Mouse (Mus musculus): ENCODE data around the gene Nfx1. TPM values are rescaled to one million over a fixed set of nuclear protein-coding genes. Genes with fewer than 3 reads are reported as not detected.
A peak's percentile ranks its signal among the peaks of the same experiment; 100 is the strongest.
"Not testable (repeated sequence)": the region's sequence is repeated elsewhere in the genome, so short reads cannot be mapped to it uniquely, and the experiment has no call there.

The Nfx1 gene
- polyA plus RNA-seq (2016; fragmentation: Nextera tagmentation; extraction: Ambion mirVana) = 53.5 and 55.7 TPM in 2 replicates

- H3K4me1 ChIP-seq = peaks cover 50% of the 10 kb centered on the region
- H3K4me2 ChIP-seq = peak within 1 kb of the TSS; percentile 87
- WGBS (ENCODE audit: insufficient replicate concordance) = under 1% methylated on average over 62 of the region's 85 CpGs
- H3K4me3 ChIP-seq = peak within 1 kb of the TSS; percentile 95
- H3K27ac ChIP-seq = peak within 1 kb of the TSS; percentile 91
- H3K36me3 ChIP-seq = peaks cover 44% of the 10 kb centered on the region
- peak; percentile 93 for ATAC-seq
- peak within 1 kb of the TSS; percentile 82 for H3K9ac ChIP-seq
- H3K27me3 ChIP-seq (replicated peaks) = no peaks in the 10 kb centered on the region
- no peaks in the 10 kb centered on the region for H3K9me3 ChIP-seq (replicated peaks)
Measured at GRCm38 (mm10) chr4:40970842-40971701, at the start of gene Nfx1. Gene Nfx1, plus strand, starts transcription at chr4:40970906.

GRCm38 (mm10) chr4:40921288-40921687 lies 49.4 kb upstream of the Nfx1 start:
- H3K9ac ChIP-seq = no peak overlapping the region
- H3K4me1 ChIP-seq = peaks cover 9% of the 10 kb centered on the region
- H3K36me3 ChIP-seq = no peaks in the 10 kb centered on the region
- no peaks in the 10 kb centered on the region for H3K9me3 ChIP-seq (replicated peaks)
- no peak for ATAC-seq
- H3K4me3 ChIP-seq = no peak overlapping the region
- H3K27ac ChIP-seq = no peak overlapping the region
- 52% methylated on average over 3 of the region's 3 CpGs for WGBS (ENCODE audit: insufficient replicate concordance)
- no peak overlapping the region for H3K4me2 ChIP-seq
- no peaks in the 10 kb centered on the region for H3K27me3 ChIP-seq (replicated peaks)

- Histone ChIP-seq H3K4me3 (no peak overlapping the region), H3K9ac (no peak overlapping the region), H3K4me2 (no peak overlapping the region), H3K36me3 (no peaks in the 10 kb centered on the region), H3K9me3 (replicated peaks) (no peaks in the 10 kb centered on the region), H3K4me1 (peaks cover 9% of the 10 kb centered on the region), H3K27ac (no peak overlapping the region), H3K27me3 (replicated peaks) (no peaks in the 10 kb centered on the region)
- ATAC-seq = no peak
- 73% methylated on average over 6 of the region's 6 CpGs for WGBS (ENCODE audit: insufficient replicate concordance)
Measured at GRCm38 (mm10) chr4:40923087-40923651, 47.5 kb upstream of the Nfx1 start.

GRCm38 (mm10) chr4:40925568-40925967 lies 45.1 kb upstream of the Nfx1 start:
- Histone ChIP-seq H3K4me3 (no peak overlapping the region), H3K27me3 (replicated peaks) (no peaks in the 10 kb centered on the region), H3K4me2 (no peak overlapping the region), H3K9me3 (replicated peaks) (no peaks in the 10 kb centered on the region), H3K4me1 (no peaks in the 10 kb centered on the region), H3K9ac (no peak overlapping the region), H3K27ac (no peak overlapping the region), H3K36me3 (no peaks in the 10 kb centered on the region)
- no peak for ATAC-seq
- whole genome bisulfite sequencing (ENCODE audit: insufficient replicate concordance) = 66% methylated on average over 3 of the region's 3 CpGs

- Histone ChIP-seq H3K4me2 (no peak overlapping the region), H3K4me1 (peaks cover 5% of the 10 kb centered on the region), H3K36me3 (peaks cover 26% of the 10 kb centered on the region), H3K9ac (no peak overlapping the region), H3K9me3 (replicated peaks) (no peaks in the 10 kb centered on the region), H3K27ac (no peak overlapping the region), H3K27me3 (replicated peaks) (no peaks in the 10 kb centered on the region), H3K4me3 (no peak overlapping the region)
- ATAC-seq = no peak
- 74% methylated on average over 7 of the region's 7 CpGs for WGBS (ENCODE audit: insufficient replicate concordance)
Measured at GRCm38 (mm10) chr4:40929046-40929445, 41.7 kb upstream of the Nfx1 start.

GRCm38 (mm10) chr4:40933694-40934093 lies 37.0 kb upstream of the Nfx1 start:
- no peak overlapping the region for H3K4me3 ChIP-seq
- H3K4me1 ChIP-seq = peaks cover 15% of the 10 kb centered on the region
- H3K36me3 ChIP-seq = peaks cover 70% of the 10 kb centered on the region
- no peaks in the 10 kb centered on the region for H3K9me3 ChIP-seq (replicated peaks)
- no peaks in the 10 kb centered on the region for H3K27me3 ChIP-seq (replicated peaks)
- H3K9ac ChIP-seq = no peak overlapping the region
- 0 out of 2 replicates have a peak overlapping the region, but pooled peaks have one; percentile 46 for H3K27ac ChIP-seq
- no peak for ATAC-seq
- WGBS (ENCODE audit: insufficient replicate concordance) = 86% methylated on average over 5 of the region's 5 CpGs
- H3K4me2 ChIP-seq = no peak overlapping the region

GRCm38 (mm10) chr4:40934369-40934768 lies 36.3 kb upstream of the Nfx1 start:
- 63% methylated on average over 3 of the region's 3 CpGs for WGBS (ENCODE audit: insufficient replicate concordance)
- not testable (repeated sequence) for H3K27me3 ChIP-seq (replicated peaks); H3K4me2 ChIP-seq; H3K4me3 ChIP-seq; H3K9me3 ChIP-seq (replicated peaks); H3K9ac ChIP-seq
- Histone ChIP-seq H3K27ac (peak overlapping the region; percentile 46; the same call in 1 of the 2 replicates), H3K36me3 (peaks cover 77% of the 10 kb centered on the region), H3K4me1 (peaks cover 15% of the 10 kb centered on the region)
- ATAC-seq = peak; percentile 72

GRCm38 (mm10) chr4:40936175-40936839 lies 34.4 kb upstream of the Nfx1 start:
- Histone ChIP-seq H3K9me3 (replicated peaks) (peaks cover 11% of the 10 kb centered on the region), H3K9ac (no peak overlapping the region), H3K27ac (no peak overlapping the region), H3K4me3 (no peak overlapping the region), H3K36me3 (peaks cover 96% of the 10 kb centered on the region), H3K27me3 (replicated peaks) (no peaks in the 10 kb centered on the region), H3K4me1 (peaks cover 15% of the 10 kb centered on the region), H3K4me2 (no peak overlapping the region)
- 80% methylated on average over 9 of the region's 9 CpGs for WGBS (ENCODE audit: insufficient replicate concordance)
- ATAC-seq = no peak

GRCm38 (mm10) chr4:40938793-40939192 lies 31.9 kb upstream of the Nfx1 start:
- Histone ChIP-seq H3K36me3 (peaks cover 98% of the 10 kb centered on the region), H3K4me1 (peaks cover 35% of the 10 kb centered on the region), H3K9ac (no peak overlapping the region), H3K4me2 (no peak overlapping the region), H3K27me3 (replicated peaks) (no peaks in the 10 kb centered on the region), H3K4me3 (no peak overlapping the region), H3K9me3 (replicated peaks) (peaks cover 11% of the 10 kb centered on the region), H3K27ac (no peak overlapping the region)
- 89% methylated on average over 5 of the region's 5 CpGs for WGBS (ENCODE audit: insufficient replicate concordance)
- no peak for ATAC-seq

GRCm38 (mm10) chr4:40943651-40944050 lies 27.1 kb upstream of the Nfx1 start:
- no peaks in the 10 kb centered on the region for H3K27me3 ChIP-seq (replicated peaks)
- no peak overlapping the region for H3K4me2 ChIP-seq
- no peak overlapping the region for H3K4me3 ChIP-seq
- H3K9ac ChIP-seq = no peak overlapping the region
- H3K27ac ChIP-seq = 0 out of 2 replicates have a peak overlapping the region, but pooled peaks have one; percentile 13
- WGBS (ENCODE audit: insufficient replicate concordance) = 94% methylated on average over 5 of the region's 5 CpGs
- peaks cover 11% of the 10 kb centered on the region for H3K9me3 ChIP-seq (replicated peaks)
- peaks cover 75% of the 10 kb centered on the region for H3K36me3 ChIP-seq
- H3K4me1 ChIP-seq = peaks cover 50% of the 10 kb centered on the region
- no peak for ATAC-seq

- Histone ChIP-seq H3K27me3 (replicated peaks) (no peaks in the 10 kb centered on the region), H3K4me3 (peak overlapping the region; percentile 95), H3K9ac (peak overlapping the region; percentile 97), H3K4me2 (peak overlapping the region; percentile 79), H3K9me3 (replicated peaks) (no peaks in the 10 kb centered on the region), H3K36me3 (peaks cover 61% of the 10 kb centered on the region), H3K4me1 (peaks cover 63% of the 10 kb centered on the region), H3K27ac (peak overlapping the region; percentile 95)
- 47% methylated on average over 7 of the region's 7 CpGs for WGBS (ENCODE audit: insufficient replicate concordance)
- ATAC-seq = no peak
Measured at GRCm38 (mm10) chr4:40946516-40947121, 24.1 kb upstream of the Nfx1 start.

Measured in liver, embryonic 12.5 days (tissue).